Mouse (Mus musculus): ENCODE results near the gene Rtl10.

DNA sequence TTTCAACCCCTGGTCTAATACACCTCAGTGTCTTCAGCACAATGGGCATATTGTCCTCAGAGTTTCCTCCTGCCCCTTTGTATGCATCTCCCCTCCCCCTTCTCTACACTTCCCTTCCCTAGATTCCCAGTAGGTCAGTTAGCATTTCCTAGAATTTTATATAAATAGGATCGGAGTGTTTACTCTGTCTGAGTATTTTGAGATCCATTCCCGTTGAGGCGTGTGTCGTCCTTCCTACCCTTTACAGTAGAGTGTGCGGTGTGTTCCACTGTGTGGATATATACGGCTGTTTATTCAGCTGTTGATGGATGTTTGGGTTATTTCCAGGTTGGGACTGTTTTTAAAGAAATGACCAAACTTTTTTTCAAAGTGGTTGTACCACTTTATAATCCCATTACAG, 14.8 kb downstream of the Rtl10 start:
- TF ChIP-seq CTCF (IDR thresholded peaks at IDR 0.05; ENCODE audit: control insufficient read depth, insufficient read depth, low read length) (no peak), POLR2A (IDR thresholded peaks at IDR 0.05; ENCODE audit: borderline replicate concordance, control insufficient read depth, low read depth, low read length) (no peak)
